23 mouse cellular contexts compared by ENCODE assay signal in the genomic region with DNA sequence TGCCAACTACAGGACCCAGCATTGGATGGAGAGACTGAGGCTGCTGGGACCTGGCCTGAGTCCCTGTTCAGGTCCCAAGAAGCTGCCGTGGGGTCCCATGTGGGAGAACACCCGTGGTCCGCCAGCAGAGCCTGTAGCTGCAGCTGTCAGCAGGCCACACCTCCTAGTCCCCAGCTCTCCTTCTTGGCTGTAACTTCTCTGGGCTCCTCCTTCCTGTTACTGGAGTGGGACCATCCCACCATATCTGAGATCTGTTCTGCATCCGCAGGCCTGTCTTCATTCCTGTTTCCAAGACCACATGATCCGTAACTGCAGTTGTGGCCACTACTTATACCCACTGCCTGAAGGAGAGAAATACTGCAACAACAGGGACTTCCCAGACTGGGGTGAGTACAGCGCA. TPM values are rescaled to one million over a fixed set of nuclear protein-coding genes. Genes with fewer than 3 reads are reported as not detected.
A peak's percentile ranks its signal among the peaks of the same experiment; 100 is the strongest.
DNase-seq lines count a peak whose midpoint lies in the region; ATAC-seq and TF ChIP-seq lines count a peak whose summit lies in the region.
"Had no signal": no experiment of that assay in that cellular context is flagged by ENCODE, and none has a peak within 500 bp of the region (broad histone marks: within the 10 kb centered on the region; RNA-seq: fewer than 3 reads in every experiment).

No protein-coding gene starts in this region.

- H3K27me3 ChIP-seq in kidney, embryonic 16.5 days (ENCODE audit: insufficient read depth, low read length): no peaks in the 10 kb centered on the region
- H3K27me3 ChIP-seq in lung, embryonic 14.5 days (ENCODE audit: insufficient read depth, low read length): no peaks in the 10 kb centered on the region
- H3K27me3 ChIP-seq in intestine, embryonic 15.5 days (replicated peaks): no peaks in the 10 kb centered on the region
- H3K27me3 ChIP-seq: CH12.LX; forebrain, embryonic 13.5 days; hindbrain, embryonic 12.5 days; hindbrain, embryonic 15.5 days; Patski had no signal

- H3K4me3 ChIP-seq in kidney, embryonic 16.5 days (ENCODE audit: low read length): no peak overlapping the region
- H3K4me3 ChIP-seq in lung, embryonic 14.5 days (ENCODE audit: low read depth, low read length): no peak overlapping the region
- H3K4me3 ChIP-seq in intestine, embryonic 15.5 days (replicated peaks): no peak overlapping the region
- H3K4me3 ChIP-seq: forebrain, embryonic 10.5 days; forebrain, embryonic 13.5 days; hindbrain, embryonic 12.5 days; hindbrain, embryonic 15.5 days had no signal

- no peak overlapping the region for H3K9ac ChIP-seq in kidney, embryonic 16.5 days (replicated peaks; ENCODE audit: low read length)
- H3K9ac ChIP-seq in lung, embryonic 14.5 days: no peak overlapping the region
- H3K9ac ChIP-seq in intestine, embryonic 15.5 days: no peak overlapping the region
- H3K9ac ChIP-seq: forebrain, embryonic 13.5 days; hindbrain, embryonic 12.5 days; hindbrain, embryonic 15.5 days had no signal

- no peaks in the 10 kb centered on the region for H3K36me3 ChIP-seq in kidney, embryonic 16.5 days (ENCODE audit: insufficient read depth, low read length)
- H3K36me3 ChIP-seq in lung, embryonic 14.5 days (ENCODE audit: insufficient read depth): no peaks in the 10 kb centered on the region
- no peaks in the 10 kb centered on the region for H3K36me3 ChIP-seq in intestine, embryonic 15.5 days
- H3K36me3 ChIP-seq: forebrain, embryonic 10.5 days; hindbrain, embryonic 12.5 days; hindbrain, embryonic 15.5 days had no signal

- H3K9me3 ChIP-seq in kidney, embryonic 16.5 days (ENCODE audit: low read length): no peaks in the 10 kb centered on the region
- no peaks in the 10 kb centered on the region for H3K9me3 ChIP-seq in lung, embryonic 14.5 days (ENCODE audit: low read depth, low read length)
- no peaks in the 10 kb centered on the region for H3K9me3 ChIP-seq in intestine, embryonic 15.5 days
- H3K9me3 ChIP-seq: forebrain, embryonic 10.5 days; forebrain, embryonic 13.5 days; G1E; hindbrain, embryonic 12.5 days; hindbrain, embryonic 15.5 days had no signal

- 60% methylated on average over 6 of the region's 6 CpGs for WGBS in kidney, embryonic 16.5 days
- 56% methylated on average over 6 of the region's 6 CpGs for WGBS in lung, embryonic 14.5 days
- 44% methylated on average over 6 of the region's 6 CpGs for WGBS in intestine, embryonic 15.5 days

- no peak overlapping the region for H3K4me2 ChIP-seq in kidney, embryonic 16.5 days (replicated peaks; ENCODE audit: low read depth, low read length)
- H3K4me2 ChIP-seq in lung, embryonic 14.5 days: no peak overlapping the region
- no peak overlapping the region for H3K4me2 ChIP-seq in intestine, embryonic 15.5 days (replicated peaks)
- H3K4me2 ChIP-seq: forebrain, embryonic 13.5 days; heart, embryonic 11.5 days; hindbrain, embryonic 12.5 days; hindbrain, embryonic 15.5 days had no signal

- no peak for TF ChIP-seq CTCF in lung, embryonic 14.5 days (IDR thresholded peaks at IDR 0.05; ENCODE audit: low read depth)

- no peak overlapping the region for H3K27ac ChIP-seq in kidney, embryonic 16.5 days (ENCODE audit: low read length)
- no peak overlapping the region for H3K27ac ChIP-seq in lung, embryonic 14.5 days (ENCODE audit: low read depth)
- no peak overlapping the region for H3K27ac ChIP-seq in intestine, embryonic 15.5 days
- H3K27ac ChIP-seq: forebrain, embryonic 10.5 days; forebrain, embryonic 13.5 days; hindbrain, embryonic 12.5 days; hindbrain, embryonic 15.5 days had no signal

- no peaks in the 10 kb centered on the region for H3K4me1 ChIP-seq in kidney, embryonic 16.5 days (ENCODE audit: insufficient read depth, low read length)
- H3K4me1 ChIP-seq in lung, embryonic 14.5 days (ENCODE audit: insufficient read depth): no peaks in the 10 kb centered on the region
- 0 out of 2 replicates have a peak, but pooled peaks cover 3% of the 10 kb centered on the region for H3K4me1 ChIP-seq in intestine, embryonic 15.5 days (replicated peaks)
- H3K4me1 ChIP-seq: forebrain, embryonic 13.5 days; hindbrain, embryonic 12.5 days; hindbrain, embryonic 15.5 days had no signal

- no peak for DNase-seq in kidney, adult 18-20 months
- DNase-seq in lung, embryonic 14.5 days: no peak
- no peak for DNase-seq in lung, postnatal 14 days
- DNase-seq in neural tube, embryonic 10.5 days (ENCODE audit: extremely low spot score, low spot score): no peak
- DNase-seq: adrenal gland, postnatal 10 days; adrenal gland, postnatal 36 days; B cell, adult 2 months; cerebellum, adult 18-20 months; cerebellum, adult 9-10 months; cerebellum, postnatal 14 days; gastrocnemius, postnatal 14 days; heart, adult 11 months had no signal

- ATAC-seq in kidney, embryonic 16.5 days (ENCODE audit: low FRiP score, low TSS enrichment): peak; percentile 78
- ATAC-seq in lung, embryonic 14.5 days (ENCODE audit: insufficient read depth): peak; percentile 41; the same call in 1 of the 2 replicates
- peak; percentile 55 for ATAC-seq in intestine, embryonic 15.5 days
- ATAC-seq: forebrain, embryonic 13.5 days; forebrain, embryonic 16.5 days; Patski had no signal

RNA-seq across cellular contexts. Expression of gene Scnn1b, which starts 49.1 kb away (rescaled TPM):
- polyA plus RNA-seq in kidney, embryonic 16.5 days (2015; fragmentation: Nextera tagmentation; extraction: Ambion mirVana): 53.8 and 57.8 TPM in 2 replicates
- 4.4 and 5.7 TPM in 2 replicates for polyA plus RNA-seq in lung, embryonic 14.5 days (2014; fragmentation: Nextera tagmentation; extraction: Ambion mirVana)
- 0.30 and 0.48 TPM in 2 replicates for polyA plus RNA-seq in intestine, embryonic 15.5 days (2015; fragmentation: Nextera tagmentation; extraction: Ambion mirVana)
- polyA plus RNA-seq: forebrain, embryonic 10.5 days; forebrain, embryonic 13.5 days; G1E; heart, embryonic 11.5 days had no signal
